Mouse (Mus musculus): ENCODE data around the gene Ankfy1.
"Not testable (repeated sequence)": the region's sequence is repeated elsewhere in the genome, so short reads cannot be mapped to it uniquely, and the experiment has no call there.

Ankfy1 gene

DNA sequence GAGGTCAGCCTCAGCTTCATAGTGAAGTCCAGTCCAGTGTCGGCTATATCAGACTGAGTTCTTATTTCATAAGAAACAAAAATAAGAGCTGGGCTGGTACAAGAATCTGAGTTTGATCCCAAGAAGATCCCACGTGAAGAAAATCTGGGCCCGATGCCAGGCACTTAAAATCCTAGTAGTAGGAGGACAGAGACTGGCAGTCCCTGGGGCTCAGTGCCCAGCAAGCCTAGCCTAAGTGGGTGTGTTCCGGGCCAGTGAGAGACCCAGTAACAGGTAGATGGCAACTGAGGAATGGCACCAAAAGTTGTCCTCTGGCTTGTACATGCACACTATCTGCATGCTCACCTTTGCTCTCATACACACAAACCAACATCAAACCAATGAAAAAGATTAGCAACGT, 22.9 kb downstream of the Ankfy1 start:
- in situ Hi-C loops (cut with MboI; ENCODE audit: unreplicated experiment in 2 of 2): no loop called here

DNA sequence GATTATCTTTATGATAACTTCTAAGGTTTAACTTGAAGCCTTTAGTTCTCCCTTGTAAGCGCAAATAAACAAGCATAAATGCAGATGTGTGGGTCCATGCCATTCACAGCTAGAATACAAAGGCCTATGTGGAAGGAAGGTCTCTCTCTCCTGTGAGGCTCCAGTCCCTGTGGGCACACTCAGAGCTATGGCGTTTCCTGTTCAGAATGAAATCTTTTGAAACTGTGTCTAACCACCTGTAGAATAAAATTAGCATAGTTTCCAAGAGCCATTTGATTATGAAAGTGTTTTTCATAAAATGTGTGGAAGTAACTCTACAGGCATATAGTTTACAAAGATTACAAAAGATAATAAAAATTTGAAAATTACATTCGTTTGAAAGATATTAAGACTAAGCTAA, 28.4 kb downstream of the Ankfy1 start:
- in situ Hi-C loops (cut with MboI; ENCODE audit: unreplicated experiment in 2 of 2): no loop called here

DNA sequence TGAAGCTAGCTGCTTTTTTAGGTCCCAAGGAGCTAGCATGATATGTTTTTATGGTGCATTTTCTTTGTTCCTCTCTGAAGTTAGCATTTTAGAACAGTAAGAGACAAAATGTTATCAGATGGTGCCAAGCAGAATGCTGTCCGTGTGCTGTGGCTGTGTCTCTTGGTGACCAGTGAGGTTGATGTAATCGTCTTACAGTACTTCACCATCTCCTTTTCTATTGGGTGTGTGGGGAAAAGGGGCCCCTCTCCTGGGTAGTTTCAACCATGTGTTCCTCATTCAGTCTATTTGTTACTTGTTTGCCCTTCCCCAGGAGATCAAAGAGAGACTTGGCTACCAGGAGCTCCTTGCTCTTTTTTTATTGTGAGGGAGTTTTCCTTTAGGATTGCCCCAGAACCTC, 33.4 kb downstream of the Ankfy1 start:
- in situ Hi-C loops (cut with MboI; ENCODE audit: unreplicated experiment in 2 of 2): loop anchor here (5.0 kb wide), 3 partner anchors 61 to 151 kb away; no protein-coding TSS in a partner anchor

DNA sequence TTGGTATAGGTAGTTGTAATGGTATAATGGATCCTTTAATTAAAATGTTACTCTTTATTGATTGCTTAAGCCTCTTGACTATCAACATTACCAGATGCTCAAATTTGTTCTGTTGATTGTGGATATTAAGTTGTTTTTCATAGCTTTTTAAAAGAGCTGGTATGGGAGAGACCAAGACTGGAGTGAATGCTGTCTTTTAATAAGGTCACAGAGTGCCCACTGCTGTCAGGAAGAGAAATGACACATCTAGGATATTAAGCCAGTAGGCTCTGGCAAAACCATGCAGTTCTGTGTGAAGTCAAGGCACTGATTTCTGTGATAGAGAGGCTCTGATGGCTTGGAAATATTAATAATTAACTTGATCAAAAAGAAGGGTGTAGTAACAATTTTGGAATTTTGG, 34.1 kb downstream of the Ankfy1 start:
- in situ Hi-C loops (cut with MboI; ENCODE audit: unreplicated experiment in 2 of 2): loop anchor here (5.0 kb wide), 3 partner anchors 62 to 152 kb away; no protein-coding TSS in a partner anchor

DNA sequence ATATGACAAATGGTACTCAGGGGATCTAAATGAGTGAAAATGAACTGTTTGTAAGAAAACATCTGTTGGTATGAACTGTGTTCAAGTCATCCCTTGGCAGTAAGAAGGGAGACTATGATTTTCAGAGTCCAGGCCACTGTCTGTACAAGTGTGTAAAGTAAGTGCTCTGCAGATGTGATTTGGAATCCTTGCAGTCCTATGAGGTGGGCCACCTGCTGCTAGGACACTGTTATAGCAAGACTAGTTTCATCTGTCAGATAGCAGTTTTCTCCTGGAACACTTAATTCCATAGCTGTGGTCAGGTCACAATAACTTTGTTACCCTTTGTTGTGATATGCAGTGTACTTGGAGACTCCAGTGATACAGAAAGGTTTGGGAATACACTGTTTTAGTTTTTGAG, 36.2 kb downstream of the Ankfy1 start:
- in situ Hi-C loops (cut with MboI; ENCODE audit: unreplicated experiment in 2 of 2): loop anchor here (25.0 kb wide), 2 partner anchors 289 to 1636 kb away; partner anchors contain the start of genes Ggt6 (in 2 of the 2), Mybbp1a (in 2 of the 2), Olfr411 (in 1 of the 2) and Olfr412 (in 1 of the 2)

DNA sequence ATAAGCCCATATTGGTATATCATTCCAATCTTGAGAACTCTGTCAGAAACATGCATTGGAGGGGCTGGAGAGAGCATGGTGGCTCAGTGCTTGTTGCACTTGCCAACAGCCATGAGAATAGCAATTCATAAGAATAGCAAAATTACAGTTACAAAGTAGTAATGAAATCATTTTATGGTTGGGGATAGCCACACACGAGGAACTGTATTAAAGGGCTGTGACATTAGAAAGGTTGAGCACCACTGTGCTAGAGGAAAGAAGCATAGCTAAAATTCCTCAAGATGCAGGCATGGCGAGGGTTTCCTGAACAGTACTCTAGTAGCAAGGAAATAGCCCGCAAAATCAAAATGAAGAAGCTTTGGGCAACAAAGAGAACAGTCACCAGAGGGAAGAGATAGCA, 43.9 kb downstream of the Ankfy1 start:
- in situ Hi-C loops (cut with MboI; ENCODE audit: unreplicated experiment in 2 of 2): loop anchor here (10.0 to 25.0 kb wide), 3 partner anchors 296 to 1629 kb away; partner anchors contain the start of genes Ggt6 (in 2 of the 2), Mybbp1a (in 2 of the 2), Olfr411 (in 1 of the 2) and Olfr412 (in 1 of the 2)

DNA sequence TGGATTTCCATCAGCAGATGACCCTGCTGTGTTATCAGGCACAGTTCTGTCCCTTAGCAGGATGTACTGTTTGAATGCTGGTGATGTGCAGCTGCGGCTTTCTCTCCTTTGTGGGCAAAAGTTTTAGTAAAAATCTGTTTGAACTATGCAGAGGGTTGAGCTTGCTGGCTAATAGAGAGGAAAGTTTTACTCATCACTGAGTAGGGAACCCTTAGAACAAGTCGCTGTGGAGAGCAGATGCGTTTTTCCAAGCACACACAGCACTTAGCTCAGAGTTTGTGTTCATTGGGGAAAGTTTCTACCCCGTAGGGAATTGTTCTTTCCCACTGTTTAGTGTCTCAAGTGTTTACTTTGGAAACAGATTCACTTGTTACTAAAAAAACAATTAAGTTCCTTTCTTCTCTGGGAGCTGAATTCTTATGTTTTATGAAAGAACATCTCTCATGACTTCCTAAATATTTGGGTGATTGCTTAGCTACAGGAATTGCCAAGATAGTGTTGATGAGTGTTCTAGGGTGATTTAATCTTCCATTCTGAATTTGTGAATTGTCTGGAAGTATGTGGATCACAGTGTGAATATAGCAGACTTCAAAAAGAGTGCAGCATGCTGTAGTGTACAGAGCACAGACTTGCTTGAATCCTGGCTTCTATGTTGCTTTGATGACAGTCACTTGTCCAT, 45.2 kb downstream of the Ankfy1 start:
- in situ Hi-C loops (cut with MboI; ENCODE audit: unreplicated experiment in 2 of 2): loop anchor here (10.0 to 25.0 kb wide), 3 partner anchors 298 to 1627 kb away; partner anchors contain the start of genes Ggt6 (in 2 of the 2), Mybbp1a (in 2 of the 2), Olfr411 (in 1 of the 2) and Olfr412 (in 1 of the 2)

DNA sequence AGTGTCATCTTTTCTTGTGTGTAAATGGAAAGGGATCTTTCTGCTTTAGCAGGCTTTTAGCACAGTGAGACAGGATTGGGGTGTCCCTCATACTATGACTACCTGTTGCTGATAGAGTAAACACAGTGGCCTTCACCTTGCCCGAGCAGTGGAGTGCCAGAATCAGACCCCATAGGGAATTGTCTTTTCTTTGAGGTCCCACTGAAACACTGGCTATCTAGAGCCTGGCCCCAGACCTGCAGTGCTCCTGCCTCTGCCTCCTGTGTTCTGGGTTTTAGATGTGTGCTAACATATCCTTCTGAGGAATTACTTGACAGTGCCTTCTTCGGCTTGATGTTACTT, 45.7 kb downstream of the Ankfy1 start:
- in situ Hi-C loops (cut with MboI; ENCODE audit: unreplicated experiment in 2 of 2): loop anchor here (10.0 to 25.0 kb wide), 3 partner anchors 298 to 1627 kb away; partner anchors contain the start of genes Ggt6 (in 2 of the 2), Mybbp1a (in 2 of the 2), Olfr411 (in 1 of the 2) and Olfr412 (in 1 of the 2)

DNA sequence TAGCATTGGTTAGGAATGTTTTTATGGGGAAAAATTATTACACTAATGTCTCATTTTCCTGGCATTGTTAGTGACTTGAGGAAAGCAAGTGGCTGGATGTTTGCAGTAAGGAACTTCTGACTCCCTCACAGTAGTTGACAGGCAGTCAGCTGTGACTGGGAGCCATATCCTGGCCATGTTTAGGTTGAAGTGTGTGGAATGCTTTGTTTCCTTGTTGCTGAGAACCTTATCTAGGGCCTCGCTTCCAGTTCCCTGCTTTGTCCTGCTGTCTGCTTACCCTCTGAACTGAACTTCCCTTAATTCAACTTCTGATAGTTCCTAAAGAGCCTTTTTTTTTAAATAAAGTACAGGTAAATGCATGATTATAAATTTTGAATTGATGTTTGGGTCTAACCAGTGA, 46.5 kb downstream of the Ankfy1 start:
- in situ Hi-C loops (cut with MboI; ENCODE audit: unreplicated experiment in 2 of 2): loop anchor here (10.0 to 25.0 kb wide), 3 partner anchors 299 to 1626 kb away; partner anchors contain the start of genes Ggt6 (in 2 of the 2), Mybbp1a (in 2 of the 2), Olfr411 (in 1 of the 2) and Olfr412 (in 1 of the 2)

DNA sequence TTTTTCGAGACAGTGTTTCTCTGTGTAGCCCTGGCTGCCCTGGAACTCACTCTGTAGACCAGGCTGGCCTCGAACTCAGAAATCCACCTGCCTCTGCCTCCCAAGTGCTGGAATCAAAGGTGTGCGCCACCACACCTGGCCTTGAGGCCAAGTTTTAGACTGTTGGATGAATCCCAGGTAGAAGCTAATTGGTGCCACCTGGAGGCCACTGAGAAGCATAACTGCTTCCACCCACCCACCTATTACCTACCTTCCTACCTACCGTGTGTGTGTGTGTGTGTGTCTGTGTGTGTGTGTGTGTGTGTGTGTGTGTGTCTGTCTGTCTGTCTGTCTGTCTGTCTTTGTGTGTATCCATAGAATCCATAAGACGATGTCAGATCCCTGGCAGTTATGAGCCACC, 47.7 kb downstream of the Ankfy1 start:
- in situ Hi-C loops (cut with MboI; ENCODE audit: unreplicated experiment in 2 of 2): loop anchor here (10.0 to 25.0 kb wide), 3 partner anchors 300 to 1625 kb away; partner anchors contain the start of genes Ggt6 (in 2 of the 2), Mybbp1a (in 2 of the 2), Olfr411 (in 1 of the 2) and Olfr412 (in 1 of the 2)

DNA sequence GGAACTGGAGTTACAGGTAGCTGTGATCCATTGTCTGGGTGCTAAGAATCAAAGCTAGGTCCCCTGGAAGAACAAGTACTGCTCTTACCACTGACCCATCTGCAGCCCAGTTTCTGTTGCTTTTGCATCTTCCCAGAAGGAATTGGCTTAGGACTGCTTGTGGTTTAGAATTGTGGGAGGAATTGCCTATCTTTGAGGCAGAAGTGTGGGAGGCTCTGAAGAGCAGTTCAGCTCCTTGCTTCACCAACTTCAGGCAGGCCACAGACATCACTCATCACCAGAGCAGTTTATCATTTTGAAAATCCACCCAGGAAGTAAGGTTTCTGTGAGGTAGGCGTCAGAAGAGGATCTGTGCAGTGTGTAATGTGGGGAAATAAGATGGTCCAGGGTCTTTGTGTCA, 49.2 kb downstream of the Ankfy1 start:
- in situ Hi-C loops (cut with MboI; ENCODE audit: unreplicated experiment in 2 of 2): loop anchor here (10.0 to 25.0 kb wide), 3 partner anchors 302 to 1623 kb away; partner anchors contain the start of genes Ggt6 (in 2 of the 2), Mybbp1a (in 2 of the 2), Olfr411 (in 1 of the 2) and Olfr412 (in 1 of the 2)

DNA sequence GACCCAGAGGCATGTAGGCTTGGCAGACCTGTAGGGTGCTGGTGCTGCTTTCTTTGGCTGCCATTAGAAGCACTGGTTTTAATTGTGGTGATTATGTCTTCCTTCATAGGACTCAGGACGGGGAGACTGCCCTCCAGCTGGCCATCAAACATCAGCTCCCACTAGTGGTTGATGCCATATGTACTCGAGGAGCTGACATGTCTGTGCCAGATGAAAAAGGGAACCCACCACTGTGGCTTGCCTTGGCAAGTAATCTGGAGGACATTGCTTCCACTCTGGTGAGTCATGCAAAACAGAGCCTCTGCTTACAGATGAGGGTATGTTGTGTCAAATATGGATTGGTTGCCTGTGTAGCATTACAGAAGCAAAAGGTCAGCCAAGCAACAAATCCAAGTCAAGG, 62.1 kb downstream of the Ankfy1 start:
- in situ Hi-C loops (cut with MboI; ENCODE audit: unreplicated experiment in 2 of 2): no loop called here

DNA sequence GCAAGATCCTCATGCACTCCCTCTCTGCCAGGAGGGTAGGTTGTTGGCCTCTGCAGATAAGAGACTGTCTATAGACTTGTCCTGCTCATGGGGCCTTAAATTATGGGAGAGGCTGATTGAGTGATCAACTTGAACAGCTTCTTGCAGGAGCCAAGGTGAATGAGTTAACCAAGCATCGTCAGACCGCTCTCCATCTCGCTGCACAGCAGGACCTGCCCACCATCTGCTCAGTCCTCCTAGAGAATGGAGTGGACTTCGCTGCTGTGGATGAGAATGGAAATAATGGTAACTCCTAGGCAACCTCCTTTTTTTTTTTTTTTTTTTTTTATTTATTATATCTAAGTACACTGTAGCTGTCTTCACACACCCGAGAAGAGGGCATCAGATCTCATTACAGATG, 68.5 kb downstream of the Ankfy1 start:
- in situ Hi-C loops (cut with MboI; ENCODE audit: unreplicated experiment in 2 of 2): no loop called here

DNA sequence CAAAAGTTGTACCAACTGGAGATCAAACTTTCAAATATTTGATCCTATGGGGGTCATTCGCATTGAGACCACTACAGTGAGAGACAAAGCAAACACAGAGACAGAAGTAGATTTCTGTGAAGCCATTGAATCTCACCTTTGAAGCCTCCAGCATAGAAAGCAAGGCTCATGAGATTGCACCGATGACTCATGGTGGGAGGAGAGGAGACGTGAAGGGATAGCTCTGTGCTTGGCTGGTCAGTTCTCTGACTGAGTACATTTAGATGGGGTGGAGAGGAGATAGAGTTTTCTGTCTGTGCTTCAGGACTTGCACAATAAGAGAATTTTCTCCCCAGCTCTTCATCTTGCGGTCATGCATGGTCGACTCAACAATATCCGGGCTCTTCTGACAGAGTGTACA, 69.8 kb downstream of the Ankfy1 start:
- in situ Hi-C loops (cut with MboI; ENCODE audit: unreplicated experiment in 2 of 2): no loop called here

DNA sequence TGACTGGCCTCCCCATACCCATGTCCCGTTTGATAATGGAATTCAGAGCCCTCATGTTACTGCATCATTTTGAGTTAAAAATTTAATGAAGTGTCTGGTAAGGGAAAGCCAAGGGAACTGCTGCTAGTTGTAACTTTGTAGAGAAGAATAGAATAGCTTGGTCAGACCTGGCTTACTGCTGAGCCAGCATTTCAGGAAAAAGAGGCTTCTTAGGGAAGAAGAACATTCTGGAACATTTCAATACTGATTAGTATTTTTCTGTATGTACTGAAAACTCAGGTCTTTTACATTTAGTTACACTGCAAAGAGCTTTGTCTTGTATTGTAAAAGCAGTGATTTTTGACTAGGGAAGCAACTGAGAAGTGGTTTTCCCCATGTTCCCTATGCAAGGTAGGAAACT, 71.0 kb downstream of the Ankfy1 start:
- in situ Hi-C loops (cut with MboI; ENCODE audit: unreplicated experiment in 2 of 2): no loop called here

DNA sequence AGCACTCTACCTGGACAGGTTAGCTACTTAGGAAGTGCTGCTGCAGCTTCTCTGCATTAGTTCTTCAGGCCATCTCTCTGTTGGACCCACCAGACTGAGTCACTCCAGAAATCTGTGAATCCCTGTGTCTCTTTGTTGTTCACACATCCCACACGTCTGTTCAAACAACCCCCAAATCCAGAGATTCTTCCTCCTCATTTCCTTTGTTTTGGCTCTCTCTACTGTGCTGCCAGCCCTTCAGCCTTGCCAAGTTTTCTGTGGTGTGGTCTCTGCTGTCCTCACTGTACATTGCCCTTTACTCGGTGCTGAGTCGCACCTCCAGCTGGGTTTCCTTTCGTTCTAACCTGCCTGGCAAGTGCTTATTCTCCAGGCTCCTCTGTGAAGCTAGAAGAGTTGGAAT, 74.5 kb downstream of the Ankfy1 start:
- in situ Hi-C loops (cut with MboI; ENCODE audit: unreplicated experiment in 2 of 2): no loop called here

DNA sequence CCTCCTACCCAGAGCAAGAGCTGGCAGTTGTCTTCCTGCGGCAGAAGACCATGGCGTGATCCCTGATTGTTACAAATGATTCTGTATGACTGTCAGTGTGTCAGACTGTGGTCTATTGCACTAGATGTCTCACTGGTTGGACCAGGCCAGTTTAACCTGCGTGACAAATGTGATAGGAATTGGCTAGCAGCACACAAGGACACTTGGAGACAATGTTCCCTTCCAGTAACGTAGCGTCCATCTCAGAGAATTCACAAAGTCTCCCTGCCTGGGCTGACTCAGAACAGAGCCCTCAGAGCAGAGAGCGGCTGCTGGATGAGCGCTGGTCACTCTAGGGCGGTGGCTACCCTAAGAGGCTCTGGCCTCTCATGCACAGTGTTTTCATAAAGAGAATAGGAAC, 77.9 kb downstream of the Ankfy1 start:
- in situ Hi-C loops (cut with MboI; ENCODE audit: unreplicated experiment in 2 of 2): no loop called here

DNA sequence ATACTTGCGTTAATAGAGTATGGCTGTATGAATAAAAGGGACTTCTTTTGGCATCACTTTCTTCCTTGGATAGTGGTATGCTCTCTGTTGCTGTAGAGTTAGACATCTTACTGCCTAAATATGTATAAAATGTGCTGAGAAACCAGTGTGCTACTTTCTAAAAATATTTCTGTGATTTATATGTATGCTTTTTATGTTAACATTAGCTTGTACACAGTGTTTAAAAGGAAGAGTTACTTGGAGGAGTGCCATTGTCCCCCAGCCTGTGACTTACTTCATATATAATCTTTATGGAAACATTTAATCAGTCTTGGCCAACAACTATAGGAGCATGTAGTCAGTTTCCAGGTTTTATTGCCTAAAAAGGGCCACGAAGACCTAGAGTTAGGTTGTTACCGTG, 79.3 kb downstream of the Ankfy1 start:
- in situ Hi-C loops (cut with MboI; ENCODE audit: unreplicated experiment in 2 of 2): no loop called here

DNA sequence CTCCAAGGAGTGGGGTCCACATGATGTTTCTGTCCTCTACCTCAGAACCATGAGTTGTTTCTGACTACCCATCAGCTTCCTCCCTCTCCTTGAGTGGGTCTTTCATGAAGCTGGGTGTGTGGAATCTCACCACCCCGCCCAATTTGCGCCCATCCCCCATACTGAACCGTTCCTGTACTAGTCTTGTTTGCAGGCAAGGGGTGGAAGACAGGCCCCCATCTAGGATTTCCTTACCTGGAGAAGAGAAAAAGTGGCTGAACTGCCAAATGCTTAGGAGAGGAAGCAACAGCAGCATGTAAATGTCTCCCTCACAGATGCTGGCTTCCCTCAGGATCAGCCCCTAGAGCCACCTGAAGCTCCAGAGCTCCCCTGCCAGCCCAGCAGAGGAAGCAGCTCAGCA, 80.5 kb downstream of the Ankfy1 start:
- in situ Hi-C loops (cut with MboI; ENCODE audit: unreplicated experiment in 2 of 2): no loop called here

DNA sequence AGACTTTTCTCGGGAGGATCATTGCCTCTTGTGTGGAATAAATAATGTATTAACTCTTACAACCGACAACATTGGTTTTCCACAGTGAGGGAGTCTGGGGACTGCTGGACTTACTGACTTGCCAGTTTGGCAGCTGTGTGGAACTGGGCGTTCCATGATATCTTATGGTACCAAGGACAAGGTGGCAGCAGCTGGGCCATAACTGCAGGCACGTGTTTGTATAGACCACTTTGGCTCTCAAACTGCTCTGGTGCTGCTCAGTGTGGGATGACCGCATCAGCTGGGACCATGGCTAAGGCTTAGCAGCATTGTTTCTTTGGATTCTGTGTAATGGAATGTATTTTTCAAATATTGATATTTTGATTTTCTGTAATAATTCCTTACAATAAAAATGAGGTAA, 81.0 kb downstream of the Ankfy1 start:
- in situ Hi-C loops (cut with MboI; ENCODE audit: unreplicated experiment in 2 of 2): no loop called here

DNA sequence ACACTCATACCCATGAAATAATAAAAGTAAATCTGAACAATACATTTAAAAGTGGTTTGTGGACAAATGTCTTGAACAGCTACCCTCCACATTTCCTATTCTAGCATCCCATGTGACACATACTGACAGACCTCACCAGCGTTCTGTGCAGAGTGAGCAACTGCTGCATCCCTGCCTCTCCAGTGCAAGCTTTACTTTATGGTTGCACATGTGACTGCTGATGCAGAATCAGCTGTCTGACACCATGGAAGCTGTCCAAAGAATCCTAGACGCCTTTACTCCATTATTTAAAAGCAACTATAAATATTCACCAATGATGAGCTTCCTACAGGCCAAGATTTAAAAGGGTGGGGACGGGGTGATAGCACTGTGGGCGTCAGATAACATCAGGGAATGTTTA, 81.7 kb downstream of the Ankfy1 start:
- in situ Hi-C loops (cut with MboI; ENCODE audit: unreplicated experiment in 2 of 2): no loop called here

DNA sequence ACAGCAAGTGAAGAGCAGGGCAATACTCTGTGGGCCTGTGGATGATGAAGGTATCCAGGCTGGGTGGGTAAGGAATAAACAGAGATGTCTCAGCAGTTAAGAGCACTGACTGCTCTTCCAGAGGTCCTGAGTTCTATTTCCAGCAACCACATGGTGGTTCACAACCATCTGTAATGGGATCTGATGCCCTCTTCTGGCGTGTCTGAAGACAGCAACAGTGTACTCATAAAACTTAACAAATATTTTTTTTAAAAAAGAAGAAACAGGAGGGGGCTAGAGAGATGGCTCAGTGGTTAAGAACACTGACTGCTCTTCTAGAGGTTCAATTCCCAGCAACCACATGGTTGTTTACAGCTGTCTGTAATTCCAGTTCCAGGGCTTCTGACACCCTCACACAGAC, 82.8 kb downstream of the Ankfy1 start:
- in situ Hi-C loops (cut with MboI; ENCODE audit: unreplicated experiment in 2 of 2): not testable (repeated sequence)

Measured in v-Abl transformed pro-B cells (cell line).